Mouse (Mus musculus): ENCODE data around the gene Thumpd2. TPM values are rescaled to one million over a fixed set of nuclear protein-coding genes. Genes with fewer than 3 reads are reported as not detected.

Gene Thumpd2
- polyA plus RNA-seq (2012; rRNA removed) = 3.6 and 4.0 TPM in 2 replicates

DNA sequence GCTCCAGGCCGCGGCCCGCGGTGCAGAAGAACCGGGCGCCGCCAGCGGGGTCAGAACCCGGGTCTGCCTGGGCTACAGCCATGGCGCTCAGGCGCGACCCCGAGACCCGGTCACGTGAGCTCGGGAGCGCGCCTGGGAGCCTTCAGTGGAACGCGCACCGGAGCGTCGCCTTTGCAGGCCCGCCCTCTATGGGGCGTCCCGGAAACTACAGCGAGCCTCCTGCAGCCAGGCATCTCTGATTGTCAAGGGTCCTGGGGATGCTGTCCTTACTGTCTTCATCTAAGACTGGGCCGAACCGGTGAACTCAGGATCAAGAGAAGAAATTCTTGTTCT is at the start of gene Thumpd2:
Gene Thumpd2, minus strand, starts transcription at position 104 of the 333 bp plus-strand sequence.
- under 1% methylated on average over 29 of the region's 29 CpGs for WGBS
- peak; percentile 89 for DNase-seq
- TF ChIP-seq POLR2A (IDR thresholded peaks at IDR 0.05; ENCODE audit: control insufficient read depth, extremely low read depth, insufficient read depth, low read length, poor library complexity) (peak; percentile 92), CTCF (IDR thresholded peaks at IDR 0.05; ENCODE audit: borderline replicate concordance, control insufficient read depth, extremely low read depth, insufficient read depth, low read length, poor library complexity) (peak; percentile 93)
- H3K36me3 ChIP-seq (ENCODE audit: control insufficient read depth, insufficient read depth, low read length) = no peaks in the 10 kb centered on the region
- peak within 1 kb of the TSS; percentile 26; the same call in 1 of the 2 replicates for H3K27ac ChIP-seq (ENCODE audit: control insufficient read depth, insufficient read depth, low read length)
- H3K4me1 ChIP-seq (replicated peaks; ENCODE audit: control insufficient read depth, insufficient read depth, low read length) = peaks cover 4% of the 10 kb centered on the region; the same call in 1 of the 2 replicates
- peak within 1 kb of the TSS; percentile 92 for H3K4me3 ChIP-seq (ENCODE audit: control insufficient read depth, insufficient read depth, low read length)
- H3K27me3 ChIP-seq (ENCODE audit: control insufficient read depth, insufficient read depth, low read length) = no peaks in the 10 kb centered on the region

DNA sequence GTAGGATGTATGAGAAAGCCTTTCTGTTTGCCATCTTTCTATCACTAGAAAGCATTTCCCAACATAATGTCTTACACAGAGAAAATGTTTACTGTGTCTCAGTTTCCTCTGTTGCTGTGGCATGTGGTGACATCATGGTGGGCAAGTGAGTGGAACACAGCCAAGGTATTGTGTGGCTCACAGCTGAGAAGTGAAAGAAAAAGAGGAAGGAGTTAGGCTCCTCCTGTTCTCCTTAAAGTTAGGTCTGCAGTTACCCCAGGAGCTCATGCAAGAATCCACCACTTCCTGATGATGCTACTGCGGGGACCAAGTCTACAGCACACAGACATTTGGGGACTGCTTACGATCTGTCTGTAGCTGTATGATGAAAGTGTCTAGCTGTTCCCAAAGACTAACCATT is 39.4 kb upstream of the Thumpd2 start:
- TF ChIP-seq POLR2A (IDR thresholded peaks at IDR 0.05; ENCODE audit: control insufficient read depth, extremely low read depth, insufficient read depth, low read length, poor library complexity) = no peak
- TF ChIP-seq CTCF (IDR thresholded peaks at IDR 0.05; ENCODE audit: borderline replicate concordance, control insufficient read depth, extremely low read depth, insufficient read depth, low read length, poor library complexity) = no peak
- Histone ChIP-seq H3K36me3 (ENCODE audit: control insufficient read depth, insufficient read depth, low read length) (no peaks in the 10 kb centered on the region), H3K4me3 (ENCODE audit: control insufficient read depth, insufficient read depth, low read length) (no peak overlapping the region), H3K27me3 (ENCODE audit: control insufficient read depth, insufficient read depth, low read length) (no peaks in the 10 kb centered on the region), H3K4me1 (replicated peaks; ENCODE audit: control insufficient read depth, insufficient read depth, low read length) (no peaks in the 10 kb centered on the region), H3K27ac (ENCODE audit: control insufficient read depth, insufficient read depth, low read length) (no peak overlapping the region)
- DNase-seq = no peak
- 6% methylated on average over 2 of the region's 2 CpGs for WGBS

DNA sequence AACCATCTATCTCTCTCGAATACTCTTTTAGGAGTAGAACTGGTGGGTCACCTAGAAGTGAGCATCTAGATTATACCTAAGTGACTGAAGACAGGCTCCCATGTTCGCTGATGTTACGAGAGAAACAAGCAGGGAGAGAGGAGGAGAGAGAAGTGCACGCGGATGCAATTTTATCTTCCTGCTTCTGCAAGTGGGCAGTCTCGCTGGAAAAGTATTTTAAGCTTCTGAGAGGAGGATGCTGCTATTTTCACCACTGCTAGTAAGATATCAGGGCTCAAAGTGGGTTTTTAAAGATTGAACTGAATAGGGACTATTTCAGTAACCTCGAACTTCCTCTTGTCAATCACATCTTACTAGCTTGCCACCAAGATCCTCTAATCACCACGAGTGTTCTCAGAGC is 38.0 kb upstream of the Thumpd2 start:
- no peak for TF ChIP-seq CTCF (IDR thresholded peaks at IDR 0.05; ENCODE audit: borderline replicate concordance, control insufficient read depth, extremely low read depth, insufficient read depth, low read length, poor library complexity)
- TF ChIP-seq POLR2A (IDR thresholded peaks at IDR 0.05; ENCODE audit: control insufficient read depth, extremely low read depth, insufficient read depth, low read length, poor library complexity) = no peak
- Histone ChIP-seq H3K27me3 (ENCODE audit: control insufficient read depth, insufficient read depth, low read length) (no peaks in the 10 kb centered on the region), H3K36me3 (ENCODE audit: control insufficient read depth, insufficient read depth, low read length) (no peaks in the 10 kb centered on the region), H3K4me1 (replicated peaks; ENCODE audit: control insufficient read depth, insufficient read depth, low read length) (no peaks in the 10 kb centered on the region), H3K27ac (ENCODE audit: control insufficient read depth, insufficient read depth, low read length) (no peak overlapping the region), H3K4me3 (ENCODE audit: control insufficient read depth, insufficient read depth, low read length) (no peak overlapping the region)
- no peak for DNase-seq
- WGBS = 28% methylated on average over 8 of the region's 8 CpGs

DNA sequence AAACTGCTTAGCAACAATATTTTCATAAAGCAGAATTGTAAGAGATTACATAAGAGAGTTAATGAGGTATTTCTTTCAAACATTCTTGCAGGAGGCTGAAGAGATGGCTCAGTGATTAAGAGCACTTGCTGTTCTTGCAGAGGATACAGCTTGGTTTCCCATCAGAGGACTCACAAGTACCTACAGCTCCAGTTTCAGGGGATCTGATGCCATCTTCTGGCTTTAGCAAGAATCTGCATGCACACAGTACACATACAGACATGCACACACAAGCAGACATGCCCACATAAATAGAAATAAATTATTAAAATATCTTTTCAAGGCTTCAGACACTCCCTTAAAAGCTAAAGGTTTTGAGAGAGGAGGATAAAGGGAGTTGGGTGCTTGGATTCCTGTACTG is 33.6 kb upstream of the Thumpd2 start:
- Histone ChIP-seq H3K27me3 (ENCODE audit: control insufficient read depth, insufficient read depth, low read length) (no peaks in the 10 kb centered on the region), H3K36me3 (ENCODE audit: control insufficient read depth, insufficient read depth, low read length) (no peaks in the 10 kb centered on the region), H3K27ac (ENCODE audit: control insufficient read depth, insufficient read depth, low read length) (no peak overlapping the region), H3K4me1 (replicated peaks; ENCODE audit: control insufficient read depth, insufficient read depth, low read length) (no peaks in the 10 kb centered on the region), H3K4me3 (ENCODE audit: control insufficient read depth, insufficient read depth, low read length) (no peak overlapping the region)
- TF ChIP-seq CTCF (IDR thresholded peaks at IDR 0.05; ENCODE audit: borderline replicate concordance, control insufficient read depth, extremely low read depth, insufficient read depth, low read length, poor library complexity) (no peak), POLR2A (IDR thresholded peaks at IDR 0.05; ENCODE audit: control insufficient read depth, extremely low read depth, insufficient read depth, low read length, poor library complexity) (no peak)
- DNase-seq = no peak

DNA sequence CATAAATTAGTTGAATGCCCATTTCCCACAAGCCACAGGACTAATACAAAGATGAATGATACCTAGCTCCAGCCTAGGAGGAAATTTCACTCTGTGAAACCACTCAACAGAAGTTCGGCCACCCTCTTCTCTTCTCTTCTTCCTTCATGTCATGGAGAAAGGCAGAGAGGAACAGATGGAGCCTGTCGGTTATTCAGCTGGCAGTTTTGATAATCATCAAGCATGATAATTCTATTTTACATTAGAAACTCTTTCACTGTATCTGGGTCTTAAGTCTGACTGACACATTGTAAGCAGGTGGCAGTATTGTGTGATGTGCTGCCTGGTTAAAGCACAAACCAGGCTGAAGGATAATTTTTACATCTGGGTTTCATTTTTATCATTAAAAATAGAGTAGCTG is 31.6 kb upstream of the Thumpd2 start:
- H3K4me3 ChIP-seq (ENCODE audit: control insufficient read depth, insufficient read depth, low read length) = no peak overlapping the region
- H3K36me3 ChIP-seq (ENCODE audit: control insufficient read depth, insufficient read depth, low read length) = no peaks in the 10 kb centered on the region
- no peak for DNase-seq
- no peaks in the 10 kb centered on the region for H3K4me1 ChIP-seq (replicated peaks; ENCODE audit: control insufficient read depth, insufficient read depth, low read length)
- no peak overlapping the region for H3K27ac ChIP-seq (ENCODE audit: control insufficient read depth, insufficient read depth, low read length)
- 88% methylated on average over 2 of the region's 2 CpGs for WGBS
- H3K27me3 ChIP-seq (ENCODE audit: control insufficient read depth, insufficient read depth, low read length) = no peaks in the 10 kb centered on the region
- TF ChIP-seq CTCF (IDR thresholded peaks at IDR 0.05; ENCODE audit: borderline replicate concordance, control insufficient read depth, extremely low read depth, insufficient read depth, low read length, poor library complexity) = no peak

DNA sequence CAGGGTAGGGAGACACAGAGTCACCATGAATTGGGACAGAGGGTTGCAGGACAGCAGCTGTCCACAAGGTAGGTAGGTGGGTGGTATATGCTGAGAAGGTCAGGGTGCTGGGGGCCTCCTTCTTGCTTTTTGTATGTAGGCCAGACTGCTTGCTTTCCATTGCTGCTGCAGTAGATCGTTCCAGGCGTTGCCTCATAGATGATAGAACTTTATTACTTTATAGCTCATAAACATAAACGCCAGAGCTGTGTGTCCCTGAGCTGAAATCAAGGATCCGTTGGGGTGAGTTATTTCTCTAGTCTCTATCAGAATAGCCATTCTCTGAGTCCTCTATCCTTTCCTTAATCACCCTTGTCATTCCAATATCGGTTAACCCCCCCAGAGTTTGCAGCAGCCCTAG is 27.9 kb upstream of the Thumpd2 start:
- H3K36me3 ChIP-seq (ENCODE audit: control insufficient read depth, insufficient read depth, low read length) = no peaks in the 10 kb centered on the region
- TF ChIP-seq POLR2A (IDR thresholded peaks at IDR 0.05; ENCODE audit: control insufficient read depth, extremely low read depth, insufficient read depth, low read length, poor library complexity) (no peak), CTCF (IDR thresholded peaks at IDR 0.05; ENCODE audit: borderline replicate concordance, control insufficient read depth, extremely low read depth, insufficient read depth, low read length, poor library complexity) (no peak)
- no peaks in the 10 kb centered on the region for H3K4me1 ChIP-seq (replicated peaks; ENCODE audit: control insufficient read depth, insufficient read depth, low read length)
- 90% methylated on average over 5 of the region's 5 CpGs for WGBS
- no peak overlapping the region for H3K27ac ChIP-seq (ENCODE audit: control insufficient read depth, insufficient read depth, low read length)
- no peaks in the 10 kb centered on the region for H3K27me3 ChIP-seq (ENCODE audit: control insufficient read depth, insufficient read depth, low read length)
- no peak for DNase-seq
- H3K4me3 ChIP-seq (ENCODE audit: control insufficient read depth, insufficient read depth, low read length) = no peak overlapping the region

DNA sequence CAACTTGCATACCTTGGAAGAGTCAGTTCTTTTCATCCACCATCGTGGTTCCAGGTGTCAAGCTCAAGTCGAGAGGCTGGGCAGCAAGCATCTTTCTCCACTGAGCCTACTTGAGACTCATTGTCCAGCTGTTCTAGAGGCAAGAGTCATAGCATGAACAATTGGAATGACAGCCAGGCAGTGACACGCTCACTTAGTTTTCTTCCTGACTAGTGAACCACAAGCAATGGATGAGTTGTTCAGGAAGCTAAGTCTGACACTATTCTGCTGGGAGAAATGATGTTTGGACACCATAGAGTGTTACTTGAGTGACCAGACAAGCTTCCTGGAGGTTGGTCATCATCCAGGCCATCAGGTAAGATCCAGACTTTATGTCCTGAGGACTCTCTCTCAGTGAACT is 24.0 kb upstream of the Thumpd2 start:
- H3K36me3 ChIP-seq (ENCODE audit: control insufficient read depth, insufficient read depth, low read length) = no peaks in the 10 kb centered on the region
- H3K4me1 ChIP-seq (replicated peaks; ENCODE audit: control insufficient read depth, insufficient read depth, low read length) = no peaks in the 10 kb centered on the region
- no peak overlapping the region for H3K4me3 ChIP-seq (ENCODE audit: control insufficient read depth, insufficient read depth, low read length)
- no peak for TF ChIP-seq CTCF (IDR thresholded peaks at IDR 0.05; ENCODE audit: borderline replicate concordance, control insufficient read depth, extremely low read depth, insufficient read depth, low read length, poor library complexity)
- no peak for TF ChIP-seq POLR2A (IDR thresholded peaks at IDR 0.05; ENCODE audit: control insufficient read depth, extremely low read depth, insufficient read depth, low read length, poor library complexity)
- no peak for DNase-seq
- H3K27me3 ChIP-seq (ENCODE audit: control insufficient read depth, insufficient read depth, low read length) = no peaks in the 10 kb centered on the region
- H3K27ac ChIP-seq (ENCODE audit: control insufficient read depth, insufficient read depth, low read length) = no peak overlapping the region
- WGBS = 76% methylated on average over 3 of the region's 3 CpGs
